Mouse (Mus musculus) spleen, adult 18-20 months (tissue): ENCODE results near the gene Stard7.
"Not testable (repeated sequence)": the region's sequence is repeated elsewhere in the genome, so short reads cannot be mapped to it uniquely, and the experiment has no call there.

Experiments
- DNase-seq, 2 experiments: peaks; one replicate each; pipeline ENCODE4 v3.0.0; 2022; ENCODE audit warnings: mixed read lengths in 2 of 2

Gene Stard7

GRCm38 (mm10) chr2:127269491-127270299 is at the start of gene Stard7:
Stard7 (plus strand) TSS chr2:127270218.
- DNase-seq = peak; percentile 87 to 90

- no peak for DNase-seq
Measured at GRCm38 (mm10) chr2:127225261-127225660, 44.8 kb upstream of the Stard7 start.

- DNase-seq = no peak
Measured at GRCm38 (mm10) chr2:127237897-127238610, 32.0 kb upstream of the Stard7 start.

- DNase-seq = no peak
Measured at GRCm38 (mm10) chr2:127240065-127240464, 30.0 kb upstream of the Stard7 start.

GRCm38 (mm10) chr2:127247592-127248333 is 22.3 kb upstream of the Stard7 start, which contains the start of the genes Ciao1 and Tmem127:
Ciao1 (minus strand) TSS chr2:127247816.
Tmem127 (plus strand) TSS chr2:127247908.
- DNase-seq = peak; percentile 95 to 97

GRCm38 (mm10) chr2:127248334-127249004 is 21.5 kb upstream of the Stard7 start:
- DNase-seq = peak; percentile 25 to 41

- DNase-seq = no peak
Measured at GRCm38 (mm10) chr2:127250291-127251008, 19.6 kb upstream of the Stard7 start.

GRCm38 (mm10) chr2:127251457-127251856 is 18.6 kb upstream of the Stard7 start:
- DNase-seq = no peak

GRCm38 (mm10) chr2:127251880-127252527 is 18.0 kb upstream of the Stard7 start:
- DNase-seq = no peak

- no peak for DNase-seq
Measured at GRCm38 (mm10) chr2:127252787-127253186, 17.2 kb upstream of the Stard7 start.

GRCm38 (mm10) chr2:127254604-127255134 is 15.3 kb upstream of the Stard7 start:
- DNase-seq = no peak

- DNase-seq = no peak
Measured at GRCm38 (mm10) chr2:127255294-127255693, 14.7 kb upstream of the Stard7 start.

- DNase-seq = no peak
Measured at GRCm38 (mm10) chr2:127259340-127259739, 10.7 kb upstream of the Stard7 start.

GRCm38 (mm10) chr2:127262480-127262879 is 7.5 kb upstream of the Stard7 start:
- no peak for DNase-seq

- DNase-seq = no peak
Measured at GRCm38 (mm10) chr2:127267854-127268253, 2.2 kb upstream of the Stard7 start.

- peak; percentile 77 to 83 for DNase-seq
Measured at GRCm38 (mm10) chr2:127270300-127271041, 453 bp downstream of the Stard7 start.

GRCm38 (mm10) chr2:127271042-127271515 is 1.1 kb downstream of the Stard7 start:
- no peak for DNase-seq

GRCm38 (mm10) chr2:127272049-127272448 is 2.0 kb downstream of the Stard7 start:
- not testable (repeated sequence) for DNase-seq

GRCm38 (mm10) chr2:127272806-127273205 is 2.8 kb downstream of the Stard7 start:
- DNase-seq = no peak

GRCm38 (mm10) chr2:127274590-127274989 is 4.6 kb downstream of the Stard7 start:
- no peak for DNase-seq
